Mouse (Mus musculus): ENCODE measurements around the gene Hoxc11.

- TF ChIP-seq USF2 (conservative IDR thresholded peaks at IDR 0.05; ENCODE audit: low read depth, low read length) (no peak), CHD2 (IDR thresholded peaks at IDR 0.05; ENCODE audit: low read length) (no peak), CTCF (conservative IDR thresholded peaks at IDR 0.05 in 1 of 2, IDR thresholded peaks at IDR 0.05 in 1 of 2; ENCODE audit: low read depth in 2 of 2, low read length in 2 of 2) (peak; percentile 69 to 98), BHLHE40 (IDR thresholded peaks at IDR 0.05; ENCODE audit: low read depth, low read length) (0 out of 2 replicates have a peak, but pooled peaks have one; percentile 7), NRF1 (IDR thresholded peaks at IDR 0.05; ENCODE audit: low read depth, low read length) (no peak), POLR2A (IDR thresholded peaks at IDR 0.05; ENCODE audit: low read depth, low read length) (no peak), MAX (IDR thresholded peaks at IDR 0.05; ENCODE audit: low read length) (no peak)
Observed at GRCm38 (mm10) chr15:102987124-102987833, 33.1 kb downstream of the Hoxc11 start.
